Mouse (Mus musculus) intestine, postnatal 0 days (tissue): ENCODE results near the gene Asic3. TPM values are rescaled to one million over a fixed set of nuclear protein-coding genes. Genes with fewer than 3 reads are reported as not detected.

ENCODE experiments used
- ATAC-seq: fragments of 200-750 bp; cut with Nextera tagmentation; 2 replicates; pipeline ENCODE4 v1.8.0; 2017; ENCODE audit warnings: mild to moderate bottlenecking, moderate TSS enrichment, moderate library complexity
- H3K27ac ChIP-seq: fragments of 300-500 bp; sonication (generic); 2 replicates; pipeline ENCODE4 v1.5.1; 2014; ENCODE audit warnings: mild to moderate bottlenecking, low read depth, low read length, moderate library complexity
- H3K27me3 ChIP-seq: fragments of 300-500 bp; sonication (generic); replicated peaks from 2 replicates; pipeline ENCODE4 v1.6.1; 2014; ENCODE audit warnings: low read length, mixed read lengths; ENCODE audit not compliant: control insufficient read depth, insufficient read depth
- H3K36me3 ChIP-seq: fragments of 300-500 bp; sonication (generic); 2 replicates; pipeline ENCODE4 v1.6.1; 2014; ENCODE audit warnings: mild to moderate bottlenecking, moderate library complexity; ENCODE audit not compliant: control insufficient read depth, insufficient read depth
- H3K4me1 ChIP-seq: fragments of 300-500 bp; sonication (generic); replicated peaks from 2 replicates; pipeline ENCODE4 v1.6.1; 2014; ENCODE audit warnings: antibody characterized with exemption, low read length, mixed read lengths; ENCODE audit not compliant: control insufficient read depth, insufficient read depth
- H3K4me2 ChIP-seq: fragments of 300-500 bp; sonication (generic); replicated peaks from 2 replicates; pipeline ENCODE4 v1.6.1; 2014; ENCODE audit warnings: low read depth, mild to moderate bottlenecking, moderate library complexity
- H3K4me3 ChIP-seq: fragments of 300-500 bp; sonication (generic); 2 replicates; pipeline ENCODE4 v1.5.1; 2014; ENCODE audit warnings: low read depth, low read length
- H3K9ac ChIP-seq: fragments of 300-500 bp; sonication (generic); 2 replicates; pipeline ENCODE4 v1.6.1; 2014; ENCODE audit warnings: mild to moderate bottlenecking, low read depth, low read length
- H3K9me3 ChIP-seq: fragments of 300-500 bp; sonication (generic); 2 replicates; pipeline ENCODE4 v1.6.1; 2016; ENCODE audit warnings: mixed run types; ENCODE audit not compliant: control insufficient read depth
- CTCF ChIP-seq: sonication (generic); IDR thresholded peaks from 2 replicates; pipeline ENCODE4 v1.5.1; 2016; ENCODE audit warnings: low read depth, mild to moderate bottlenecking, control low read depth, antibody characterized with exemption, moderate library complexity
- WGBS: fragments of 180-500 bp; shearing (Covaris S2); extraction: QIAGEN DNeasy Blood & Tissue Kit; methylation state at CpG from one replicate; pipeline ENCODE4 v1.1.7; 2014; 5-methylcytosine and 5-hydroxymethylcytosine counted together
- polyA plus RNA-seq: library from polyadenylated mRNA; unstranded; fragments of >200 nt; fragmentation: Nextera tagmentation; extraction: Ambion mirVana; gene quantifications from 2 replicates; pipeline ENCODE4 v1.2.1, GENCODE M21; 2015

The Asic3 gene
- polyA plus RNA-seq, 1 experiment from 2014 or later: 0.08 TPM

- Histone ChIP-seq H3K9ac (no peak overlapping the region), H3K4me2 (no peak overlapping the region), H3K36me3 (no peaks in the 10 kb centered on the region), H3K27ac (no peak overlapping the region), H3K27me3 (no peaks in the 10 kb centered on the region), H3K9me3 (no peaks in the 10 kb centered on the region), H3K4me3 (no peak overlapping the region), H3K4me1 (no peaks in the 10 kb centered on the region)
- no peak for ATAC-seq
- TF ChIP-seq CTCF: no peak
- WGBS: 80% methylated on average over 9 of the region's 9 CpGs
Measured at GRCm38 (mm10) chr5:24366426-24366825, 46.8 kb upstream of the Asic3 start.

GRCm38 (mm10) chr5:24369767-24370166 lies 43.4 kb upstream of the Asic3 start:
- WGBS: 87% methylated on average over 9 of the region's 9 CpGs
- Histone ChIP-seq H3K27ac (no peak overlapping the region), H3K9ac (no peak overlapping the region), H3K4me2 (no peak overlapping the region), H3K4me3 (no peak overlapping the region), H3K4me1 (no peaks in the 10 kb centered on the region), H3K27me3 (no peaks in the 10 kb centered on the region), H3K9me3 (no peaks in the 10 kb centered on the region), H3K36me3 (no peaks in the 10 kb centered on the region)
- no peak for ATAC-seq
- no peak for TF ChIP-seq CTCF

GRCm38 (mm10) chr5:24373807-24374206 lies 39.4 kb upstream of the Asic3 start:
- no peaks in the 10 kb centered on the region for H3K9me3 ChIP-seq
- no peak overlapping the region for H3K4me2 ChIP-seq
- no peak for TF ChIP-seq CTCF
- 78% methylated on average over 5 of the region's 5 CpGs for WGBS
- H3K27ac ChIP-seq: no peak overlapping the region
- no peak overlapping the region for H3K4me3 ChIP-seq
- no peaks in the 10 kb centered on the region for H3K27me3 ChIP-seq
- H3K36me3 ChIP-seq: no peaks in the 10 kb centered on the region
- no peaks in the 10 kb centered on the region for H3K4me1 ChIP-seq
- H3K9ac ChIP-seq: no peak overlapping the region
- no peak for ATAC-seq

GRCm38 (mm10) chr5:24374216-24374615 lies 39.0 kb upstream of the Asic3 start:
- no peak overlapping the region for H3K4me3 ChIP-seq
- H3K4me1 ChIP-seq: no peaks in the 10 kb centered on the region
- no peak for TF ChIP-seq CTCF
- WGBS: 47% methylated on average over 6 of the region's 6 CpGs
- no peaks in the 10 kb centered on the region for H3K27me3 ChIP-seq
- H3K9ac ChIP-seq: no peak overlapping the region
- no peaks in the 10 kb centered on the region for H3K36me3 ChIP-seq
- no peak overlapping the region for H3K4me2 ChIP-seq
- no peak overlapping the region for H3K27ac ChIP-seq
- H3K9me3 ChIP-seq: no peaks in the 10 kb centered on the region
- ATAC-seq: no peak

GRCm38 (mm10) chr5:24374666-24375328 lies 38.4 kb upstream of the Asic3 start:
- ATAC-seq: no peak
- Histone ChIP-seq H3K9ac (no peak overlapping the region), H3K27me3 (no peaks in the 10 kb centered on the region), H3K4me3 (no peak overlapping the region), H3K9me3 (no peaks in the 10 kb centered on the region), H3K4me2 (no peak overlapping the region), H3K27ac (no peak overlapping the region), H3K4me1 (no peaks in the 10 kb centered on the region), H3K36me3 (no peaks in the 10 kb centered on the region)
- 71% methylated on average over 7 of the region's 7 CpGs for WGBS
- no peak for TF ChIP-seq CTCF

GRCm38 (mm10) chr5:24378700-24379099 lies 34.5 kb upstream of the Asic3 start:
- no peaks in the 10 kb centered on the region for H3K9me3 ChIP-seq
- no peak overlapping the region for H3K27ac ChIP-seq
- no peak for TF ChIP-seq CTCF
- H3K9ac ChIP-seq: no peak overlapping the region
- no peak overlapping the region for H3K4me2 ChIP-seq
- H3K36me3 ChIP-seq: no peaks in the 10 kb centered on the region
- 0 out of 2 replicates have a peak, but pooled peaks cover 4% of the 10 kb centered on the region for H3K4me1 ChIP-seq
- WGBS: 84% methylated on average over 2 of the region's 2 CpGs
- no peak overlapping the region for H3K4me3 ChIP-seq
- no peaks in the 10 kb centered on the region for H3K27me3 ChIP-seq
- ATAC-seq: no peak
